Mouse (Mus musculus) heart, postnatal 36 days (tissue): ENCODE results near the gene Olfr522. TPM values are rescaled to one million over a fixed set of nuclear protein-coding genes. Genes with fewer than 3 reads are reported as not detected.

Experiments used
- DNase-seq, 2 experiments: peaks; one replicate each; pipeline ENCODE4 v3.0.0; 2021 to 2022
- intact Hi-C: fragments of 180-260 bp; cut with DNase I; formaldehyde crosslinking; loops from one replicate; pipeline ENCODE4 v1.15.1; 2025
- total RNA-seq, 2 experiments: library from RNA; stranded (reverse); gene quantifications; 2 replicates each; pipeline ENCODE4 v1.2.3; 2021

The Olfr522 gene
- total RNA-seq, 2 experiments from 2014 or later = not detected

- no peak for DNase-seq
- intact Hi-C loops = loop anchor here (5.0 to 10.0 kb wide), 2 partner anchors 83 to 436 kb away; partner anchors contain the start of genes Cfap46, Tubgcp2 and Zfp511
Observed at GRCm38 (mm10) chr7:140120484-140120883, 44.1 kb downstream of the Olfr522 start.

GRCm38 (mm10) chr7:140116329-140117054, 48.1 kb downstream of the Olfr522 start, which contains the start of gene Echs1:
Echs1 (minus strand) TSS chr7:140116476.
- intact Hi-C loops = loop anchor here (1.0 kb wide), 1 partner anchor 22 kb away; no protein-coding TSS in a partner anchor
- peak; percentile 90 for DNase-seq

GRCm38 (mm10) chr7:140115583-140116328, 48.8 kb downstream of the Olfr522 start, which contains the start of gene Paox:
Paox (plus strand) TSS chr7:140115799.
- peak; percentile 44 to 53 for DNase-seq
- intact Hi-C loops = loop anchor here (1.0 kb wide), 1 partner anchor 23 kb away; no protein-coding TSS in a partner anchor

GRCm38 (mm10) chr7:140111943-140112342, 52.6 kb downstream of the Olfr522 start:
- intact Hi-C loops = no loop called here
- no peak for DNase-seq

Other genes starting within 250 kb of the Olfr522 start
- not detected for gene Utf1, start 221.0 kb downstream of the Olfr522 start, total RNA-seq
- not detected for gene 6430531B16Rik, start 186.0 kb downstream of the Olfr522 start, total RNA-seq
- under 1 TPM; 0.49 to 0.61 TPM for gene Adam8, start 172.2 kb downstream of the Olfr522 start, total RNA-seq
- gene Zfp511, start 128.4 kb downstream of the Olfr522 start, total RNA-seq = 10 to 100 TPM; 10.1 to 12.4 TPM
- gene Tubgcp2, start 128.1 kb downstream of the Olfr522 start, total RNA-seq = 10 to 100 TPM; 26.9 to 34.4 TPM
- not detected for gene Msx3, start 115.7 kb downstream of the Olfr522 start, total RNA-seq
- gene Caly, start 82.2 kb downstream of the Olfr522 start, total RNA-seq = not detected
- gene Prap1, start 71.4 kb downstream of the Olfr522 start, total RNA-seq = not detected
- gene Fuom, start 62.3 kb downstream of the Olfr522 start, total RNA-seq = 10 to 100 TPM; 72.7 to 79.5 TPM
- 1 to 10 TPM; 3.3 to 5.1 TPM for gene Paox, start 49.0 kb downstream of the Olfr522 start, total RNA-seq
- 100 to 1,000 TPM; 458 to 480 TPM for gene Echs1, start 48.3 kb downstream of the Olfr522 start, total RNA-seq
- gene Mtg1, start 27.2 kb downstream of the Olfr522 start, total RNA-seq = 10 to 100 TPM; 24.7 to 28.3 TPM
- gene Sprn, start 9.9 kb downstream of the Olfr522 start, total RNA-seq = 1 to 10 TPM in 1 of 2 experiments, under 1 TPM in 1; 0.46 to 1.0 TPM
- gene Olfr523, start 8.5 kb upstream of the Olfr522 start, total RNA-seq = not detected
- gene Olfr524, start 41.2 kb upstream of the Olfr522 start, total RNA-seq = not detected
- gene Cd163l1, start 53.5 kb upstream of the Olfr522 start, total RNA-seq = not detected
- gene 5830411N06Rik, start 82.5 kb upstream of the Olfr522 start, total RNA-seq = not detected
- gene Olfr525, start 156.1 kb upstream of the Olfr522 start, total RNA-seq = not detected
- gene Olfr527, start 169.3 kb upstream of the Olfr522 start, total RNA-seq = not detected
- gene Olfr60, start 196.9 kb upstream of the Olfr522 start, total RNA-seq = not detected
- gene Olfr530, start 211.6 kb upstream of the Olfr522 start, total RNA-seq = not detected
- not detected for gene Olfr531, start 238.2 kb upstream of the Olfr522 start, total RNA-seq